Mouse (Mus musculus): ENCODE data around the gene Insig1.

Gene Insig1

GRCm38 (mm10) chr5:28090547-28090946 lies 19.4 kb downstream of the Insig1 start:
- no peaks in the 10 kb centered on the region for H3K9me3 ChIP-seq (ENCODE audit: low read length)
- H3K4me1 ChIP-seq (replicated peaks; ENCODE audit: low read depth, low read length), result no peaks in the 10 kb centered on the region; the same call in 1 of the 2 replicates
- no peaks in the 10 kb centered on the region for H3K36me3 ChIP-seq (ENCODE audit: insufficient read depth, low read length)
- TF ChIP-seq POU5F1 (IDR thresholded peaks at IDR 0.05; ENCODE audit: borderline replicate concordance, low read length) (no peak), NANOG (IDR thresholded peaks at IDR 0.05; ENCODE audit: borderline replicate concordance, low read length) (no peak), CTCF (conservative IDR thresholded peaks at IDR 0.05; ENCODE audit: low read length) (no peak)
- H3K27me3 ChIP-seq (ENCODE audit: insufficient read depth, low read length), result peaks cover 12% of the 10 kb centered on the region; the same call in 1 of the 2 replicates
- H3K4me3 ChIP-seq (replicated peaks; ENCODE audit: low read length), result no peak overlapping the region

GRCm38 (mm10) chr5:28092327-28092726 lies 21.2 kb downstream of the Insig1 start:
- TF ChIP-seq CTCF (conservative IDR thresholded peaks at IDR 0.05; ENCODE audit: low read length) (peak; percentile 59), POU5F1 (IDR thresholded peaks at IDR 0.05; ENCODE audit: borderline replicate concordance, low read length) (no peak)
- Histone ChIP-seq H3K36me3 (ENCODE audit: insufficient read depth, low read length) (no peaks in the 10 kb centered on the region), H3K9me3 (ENCODE audit: low read length) (no peaks in the 10 kb centered on the region), H3K4me3 (replicated peaks; ENCODE audit: low read length) (no peak overlapping the region), H3K27me3 (ENCODE audit: insufficient read depth, low read length) (peaks cover 6% of the 10 kb centered on the region; the same call in 1 of the 2 replicates), H3K4me1 (replicated peaks; ENCODE audit: low read depth, low read length) (no peaks in the 10 kb centered on the region; the same call in 1 of the 2 replicates)

GRCm38 (mm10) chr5:28093874-28094273 lies 22.7 kb downstream of the Insig1 start:
- Histone ChIP-seq H3K36me3 (ENCODE audit: insufficient read depth, low read length) (no peaks in the 10 kb centered on the region), H3K27me3 (ENCODE audit: insufficient read depth, low read length) (no peaks in the 10 kb centered on the region), H3K4me1 (replicated peaks; ENCODE audit: low read depth, low read length) (no peaks in the 10 kb centered on the region; the same call in 1 of the 2 replicates), H3K4me3 (replicated peaks; ENCODE audit: low read length) (no peak overlapping the region), H3K9me3 (ENCODE audit: low read length) (no peaks in the 10 kb centered on the region)
- no peak for TF ChIP-seq POU5F1 (IDR thresholded peaks at IDR 0.05; ENCODE audit: borderline replicate concordance, low read length)
- peak; percentile 80 for TF ChIP-seq CTCF (conservative IDR thresholded peaks at IDR 0.05; ENCODE audit: low read length)
- TF ChIP-seq NANOG (IDR thresholded peaks at IDR 0.05; ENCODE audit: borderline replicate concordance, low read length), result no peak

GRCm38 (mm10) chr5:28094393-28094792 lies 23.2 kb downstream of the Insig1 start:
- no peaks in the 10 kb centered on the region for H3K36me3 ChIP-seq (ENCODE audit: insufficient read depth, low read length)
- TF ChIP-seq CTCF (conservative IDR thresholded peaks at IDR 0.05; ENCODE audit: low read length) (no peak), POU5F1 (IDR thresholded peaks at IDR 0.05; ENCODE audit: borderline replicate concordance, low read length) (no peak)
- no peaks in the 10 kb centered on the region for H3K27me3 ChIP-seq (ENCODE audit: insufficient read depth, low read length)
- H3K4me3 ChIP-seq (replicated peaks; ENCODE audit: low read length), result no peak overlapping the region
- H3K9me3 ChIP-seq (ENCODE audit: low read length), result no peaks in the 10 kb centered on the region
- H3K4me1 ChIP-seq (replicated peaks; ENCODE audit: low read depth, low read length), result no peaks in the 10 kb centered on the region; the same call in 1 of the 2 replicates

- H3K4me3 ChIP-seq (replicated peaks; ENCODE audit: low read length), result no peak overlapping the region
- H3K36me3 ChIP-seq (ENCODE audit: insufficient read depth, low read length), result no peaks in the 10 kb centered on the region
- no peaks in the 10 kb centered on the region for H3K9me3 ChIP-seq (ENCODE audit: low read length)
- no peaks in the 10 kb centered on the region; the same call in 1 of the 2 replicates for H3K4me1 ChIP-seq (replicated peaks; ENCODE audit: low read depth, low read length)
- H3K27me3 ChIP-seq (ENCODE audit: insufficient read depth, low read length), result no peaks in the 10 kb centered on the region
- no peak for TF ChIP-seq CTCF (conservative IDR thresholded peaks at IDR 0.05; ENCODE audit: low read length)
- no peak for TF ChIP-seq NANOG (IDR thresholded peaks at IDR 0.05; ENCODE audit: borderline replicate concordance, low read length)
Measured at GRCm38 (mm10) chr5:28094846-28095245, 23.7 kb downstream of the Insig1 start.

GRCm38 (mm10) chr5:28095671-28096070 lies 24.5 kb downstream of the Insig1 start:
- TF ChIP-seq NANOG (IDR thresholded peaks at IDR 0.05; ENCODE audit: borderline replicate concordance, low read length) (no peak), POU5F1 (IDR thresholded peaks at IDR 0.05; ENCODE audit: borderline replicate concordance, low read length) (no peak), CTCF (conservative IDR thresholded peaks at IDR 0.05; ENCODE audit: low read length) (no peak)
- no peaks in the 10 kb centered on the region for H3K27me3 ChIP-seq (ENCODE audit: insufficient read depth, low read length)
- no peaks in the 10 kb centered on the region; the same call in 1 of the 2 replicates for H3K4me1 ChIP-seq (replicated peaks; ENCODE audit: low read depth, low read length)
- no peak overlapping the region for H3K4me3 ChIP-seq (replicated peaks; ENCODE audit: low read length)
- H3K36me3 ChIP-seq (ENCODE audit: insufficient read depth, low read length), result no peaks in the 10 kb centered on the region
- no peaks in the 10 kb centered on the region for H3K9me3 ChIP-seq (ENCODE audit: low read length)

GRCm38 (mm10) chr5:28106966-28107365 lies 35.8 kb downstream of the Insig1 start:
- no peak for TF ChIP-seq POU5F1 (IDR thresholded peaks at IDR 0.05; ENCODE audit: borderline replicate concordance, low read length)
- no peak for TF ChIP-seq NANOG (IDR thresholded peaks at IDR 0.05; ENCODE audit: borderline replicate concordance, low read length)
- TF ChIP-seq CTCF (conservative IDR thresholded peaks at IDR 0.05; ENCODE audit: low read length), result no peak
- H3K36me3 ChIP-seq (ENCODE audit: insufficient read depth, low read length), result no peaks in the 10 kb centered on the region
- no peaks in the 10 kb centered on the region for H3K4me1 ChIP-seq (replicated peaks; ENCODE audit: low read depth, low read length)
- peaks cover 22% of the 10 kb centered on the region for H3K27me3 ChIP-seq (ENCODE audit: insufficient read depth, low read length)
- no peak overlapping the region for H3K4me3 ChIP-seq (replicated peaks; ENCODE audit: low read length)
- H3K9me3 ChIP-seq (ENCODE audit: low read length), result no peaks in the 10 kb centered on the region

GRCm38 (mm10) chr5:28107974-28108373 lies 36.8 kb downstream of the Insig1 start:
- Histone ChIP-seq H3K4me3 (replicated peaks; ENCODE audit: low read length) (no peak overlapping the region), H3K36me3 (ENCODE audit: insufficient read depth, low read length) (no peaks in the 10 kb centered on the region), H3K27me3 (ENCODE audit: insufficient read depth, low read length) (peaks cover 32% of the 10 kb centered on the region), H3K4me1 (replicated peaks; ENCODE audit: low read depth, low read length) (no peaks in the 10 kb centered on the region), H3K9me3 (ENCODE audit: low read length) (no peaks in the 10 kb centered on the region)
- TF ChIP-seq POU5F1 (IDR thresholded peaks at IDR 0.05; ENCODE audit: borderline replicate concordance, low read length), result no peak
- TF ChIP-seq NANOG (IDR thresholded peaks at IDR 0.05; ENCODE audit: borderline replicate concordance, low read length), result no peak
- TF ChIP-seq CTCF (conservative IDR thresholded peaks at IDR 0.05; ENCODE audit: low read length), result no peak

- H3K27me3 ChIP-seq (ENCODE audit: insufficient read depth, low read length), result peaks cover 47% of the 10 kb centered on the region
- H3K9me3 ChIP-seq (ENCODE audit: low read length), result no peaks in the 10 kb centered on the region
- H3K4me1 ChIP-seq (replicated peaks; ENCODE audit: low read depth, low read length), result no peaks in the 10 kb centered on the region
- TF ChIP-seq POU5F1 (IDR thresholded peaks at IDR 0.05; ENCODE audit: borderline replicate concordance, low read length) (no peak), CTCF (conservative IDR thresholded peaks at IDR 0.05; ENCODE audit: low read length) (no peak), NANOG (IDR thresholded peaks at IDR 0.05; ENCODE audit: borderline replicate concordance, low read length) (no peak)
- no peak overlapping the region for H3K4me3 ChIP-seq (replicated peaks; ENCODE audit: low read length)
- no peaks in the 10 kb centered on the region for H3K36me3 ChIP-seq (ENCODE audit: insufficient read depth, low read length)
Measured at GRCm38 (mm10) chr5:28110881-28111280, 39.7 kb downstream of the Insig1 start.
